In the genomic region with DNA sequence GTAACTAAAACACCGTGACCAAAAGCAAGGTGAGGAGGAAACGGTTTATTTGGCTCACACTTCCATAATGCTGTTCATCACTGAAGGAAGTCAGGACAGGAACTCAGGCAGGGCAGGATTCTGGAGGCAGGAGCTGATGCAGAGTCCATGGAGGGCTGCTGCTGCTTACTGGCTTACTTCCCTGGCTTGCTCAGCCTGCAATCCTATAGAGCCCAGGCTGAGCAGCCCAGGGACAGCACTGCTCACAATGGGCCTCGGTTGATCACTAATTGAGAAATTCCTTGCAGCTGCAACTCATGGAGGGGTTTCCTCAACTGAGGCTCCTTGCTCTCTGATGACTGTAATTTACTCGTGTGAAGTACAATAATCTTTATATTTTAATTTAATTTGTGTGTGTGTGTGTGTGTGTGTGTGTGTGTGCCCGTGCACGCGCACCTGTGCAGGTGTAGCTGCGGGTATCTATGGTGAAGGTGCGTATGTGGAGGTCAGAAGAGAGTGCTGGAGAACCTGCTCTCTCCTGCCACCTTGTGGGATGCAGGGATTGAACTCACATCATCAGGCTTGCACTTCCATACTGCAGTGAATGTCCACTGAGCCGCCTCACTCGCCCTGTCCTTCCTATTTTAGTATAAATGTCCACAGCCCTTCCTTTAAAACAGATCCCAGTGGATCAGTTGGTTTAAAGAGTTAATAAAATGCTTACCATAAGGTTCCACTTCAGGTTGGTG, we compare ENCODE assay signal across 10 mouse cellular contexts.
DNase-seq lines count a peak whose midpoint lies in the region; ATAC-seq lines count a peak whose summit lies in the region.
"Had no signal": no experiment of that assay in that cellular context is flagged by ENCODE, and none has a peak within 500 bp of the region (broad histone marks: within the 10 kb centered on the region; RNA-seq: fewer than 3 reads in every experiment).

No protein-coding gene starts in this region.

- intact Hi-C loops in left cerebral cortex, postnatal 4 days (cut with DNase I) = no loop called here
- intact Hi-C loops in left cerebral cortex, postnatal 10 days (cut with DNase I) = no loop called here

- 0 out of 2 replicates have a peak, but pooled peaks have one; percentile 39 for ATAC-seq in embryonic facial prominence, embryonic 11.5 days (replicated peaks; ENCODE audit: insufficient number of reproducible peaks, low FRiP score, low TSS enrichment, low read depth)

- no peaks in the 10 kb centered on the region for H3K4me1 ChIP-seq in embryonic facial prominence, embryonic 11.5 days (ENCODE audit: control insufficient read depth, insufficient read depth, low read length)
- H3K4me1 ChIP-seq: limb, embryonic 15.5 days had no signal

- no peak overlapping the region for H3K27ac ChIP-seq in embryonic facial prominence, embryonic 11.5 days (replicated peaks; ENCODE audit: low read depth, low read length)
- H3K27ac ChIP-seq: limb, embryonic 15.5 days; stomach, embryonic 15.5 days had no signal

- peak; percentile 60 for DNase-seq in left cerebral cortex, postnatal 4 days
- no peak for DNase-seq in left cerebral cortex, postnatal 10 days (ENCODE audit: extremely low spot score in 1 of 2, low spot score in 2 of 2)
- peak; percentile 34 for DNase-seq in R1 (ENCODE audit: low read depth, low spot score)
- DNase-seq in embryonic facial prominence, embryonic 11.5 days (ENCODE audit: low spot score) = peak; percentile 50
- DNase-seq in kidney, postnatal 10 days = peak; percentile 26
- peak; percentile 48 for DNase-seq in splenic B cell, adult 2 months (ENCODE audit: low read depth, low spot score)
- DNase-seq in urinary bladder, adult 2 months (ENCODE audit: low spot score) = no peak
- DNase-seq in lung, adult 18-20 months = no peak

- no peaks in the 10 kb centered on the region for H3K36me3 ChIP-seq in embryonic facial prominence, embryonic 11.5 days (replicated peaks; ENCODE audit: control insufficient read depth, insufficient read depth, low read depth, low read length)
- no peaks in the 10 kb centered on the region for H3K36me3 ChIP-seq in splenic B cell, adult 2 months (ENCODE audit: control insufficient read depth, insufficient read depth, low read length, poor library complexity, severe bottlenecking)
- H3K36me3 ChIP-seq: limb, embryonic 15.5 days; stomach, embryonic 15.5 days had no signal

- H3K4me2 ChIP-seq in embryonic facial prominence, embryonic 11.5 days (ENCODE audit: low read depth, low read length) = no peak overlapping the region
- H3K4me2 ChIP-seq: limb, embryonic 15.5 days; stomach, embryonic 15.5 days had no signal

- H3K9me3 ChIP-seq in embryonic facial prominence, embryonic 11.5 days (replicated peaks; ENCODE audit: control insufficient read depth, low read length) = no peaks in the 10 kb centered on the region
- H3K9me3 ChIP-seq: limb, embryonic 15.5 days; stomach, embryonic 15.5 days had no signal

- 40% methylated on average over 11 of the region's 11 CpGs for WGBS in embryonic facial prominence, embryonic 11.5 days

- no peaks in the 10 kb centered on the region for H3K27me3 ChIP-seq in embryonic facial prominence, embryonic 11.5 days (ENCODE audit: control insufficient read depth, insufficient read depth, low read length)
- no peaks in the 10 kb centered on the region for H3K27me3 ChIP-seq in splenic B cell, adult 2 months (ENCODE audit: control insufficient read depth, insufficient read depth, low read length, poor library complexity, severe bottlenecking)
- H3K27me3 ChIP-seq: stomach, embryonic 15.5 days had no signal

- no peak overlapping the region for H3K9ac ChIP-seq in embryonic facial prominence, embryonic 11.5 days (replicated peaks; ENCODE audit: low read length)
- H3K9ac ChIP-seq: limb, embryonic 15.5 days; stomach, embryonic 15.5 days had no signal

- no peak overlapping the region for H3K4me3 ChIP-seq in embryonic facial prominence, embryonic 11.5 days (ENCODE audit: low read depth, low read length)
- H3K4me3 ChIP-seq: limb, embryonic 15.5 days; stomach, embryonic 15.5 days had no signal

Comparison
In these comparisons a context has a peak if more than half of its experiments do, and no peak if none do; other contexts are left out.
1. DNase-seq: peak in left cerebral cortex, postnatal 4 days (single experiment), R1 (single experiment), embryonic facial prominence, embryonic 11.5 days (single experiment), kidney, postnatal 10 days (single experiment) and splenic B cell, adult 2 months (single experiment); none in left cerebral cortex, postnatal 10 days (0 of 2), urinary bladder, adult 2 months (single experiment) and lung, adult 18-20 months (0 of 2).